Mouse (Mus musculus) cerebellum, adult 2 months (tissue): ENCODE data around the gene Cdh23.

Experiments used
- CTCF ChIP-seq: fragments of 200-500 bp; IDR thresholded peaks from 2 replicates; pipeline ENCODE4 v1.5.1; 2011; ENCODE audit warnings: low read depth, mild to moderate bottlenecking, control low read depth, low read length, moderate library complexity, borderline replicate concordance; ENCODE audit not compliant: insufficient read depth
- POLR2A ChIP-seq: fragments of 200-500 bp; IDR thresholded peaks from 2 replicates; pipeline ENCODE4 v1.6.1; 2011; ENCODE audit warnings: low read length, control low read depth, borderline replicate concordance; ENCODE audit not compliant: insufficient read depth

GRCm38 (mm10) chr10:60624945-60625344, 71.3 kb downstream of the Cdh23 start:
- TF ChIP-seq POLR2A = no peak
- no peak for TF ChIP-seq CTCF
